Mouse (Mus musculus) stomach, embryonic 14.5 days (tissue): ENCODE results near the gene Ubfd1. TPM values are rescaled to one million over a fixed set of nuclear protein-coding genes. Genes with fewer than 3 reads are reported as not detected.
A peak's percentile ranks its signal among the peaks of the same experiment; 100 is the strongest.

Source experiments
- ATAC-seq: fragments of 200-750 bp; cut with Nextera tagmentation; 2 replicates; pipeline ENCODE4 v1.8.0; 2017; ENCODE audit warnings: low read depth, moderate TSS enrichment; ENCODE audit not compliant: insufficient number of reproducible peaks, insufficient read depth, low FRiP score
- H3K27ac ChIP-seq: fragments of 300-500 bp; sonication (generic); 2 replicates; pipeline ENCODE4 v1.5.1; 2014; ENCODE audit warnings: mild to moderate bottlenecking, low read length, moderate library complexity, mixed read lengths
- H3K27me3 ChIP-seq: fragments of 300-500 bp; sonication (generic); 2 replicates; pipeline ENCODE4 v1.6.1; 2014; ENCODE audit warnings: low read length, control low read depth, mixed read lengths; ENCODE audit not compliant: control insufficient read depth, insufficient read depth
- H3K36me3 ChIP-seq: fragments of 300-500 bp; sonication (generic); 2 replicates; pipeline ENCODE4 v1.6.1; 2014; ENCODE audit warnings: mild to moderate bottlenecking, control low read depth, low read length, moderate library complexity, mixed read lengths; ENCODE audit not compliant: control insufficient read depth, insufficient read depth
- H3K4me1 ChIP-seq: fragments of 300-500 bp; sonication (generic); 2 replicates; pipeline ENCODE4 v1.6.1; 2014; ENCODE audit warnings: low read length, control low read depth, mixed read lengths; ENCODE audit not compliant: control insufficient read depth, insufficient read depth
- H3K4me2 ChIP-seq: fragments of 300-500 bp; sonication (generic); replicated peaks from 2 replicates; pipeline ENCODE4 v1.6.1; 2014; ENCODE audit warnings: low read depth, low read length, control low read depth
- H3K4me3 ChIP-seq: fragments of 300-500 bp; sonication (generic); 2 replicates; pipeline ENCODE4 v1.5.1; 2014; ENCODE audit warnings: low read depth, low read length, control low read depth
- H3K9ac ChIP-seq: fragments of 300-500 bp; sonication (generic); replicated peaks from 2 replicates; pipeline ENCODE4 v1.6.1; 2014; ENCODE audit warnings: low read depth, mild to moderate bottlenecking, control low read depth, low read length, moderate library complexity, mixed read lengths
- H3K9me3 ChIP-seq: fragments of 300-500 bp; sonication (generic); 2 replicates; pipeline ENCODE4 v1.6.1; 2016; ENCODE audit warnings: low read depth, low read length, control low read depth; ENCODE audit not compliant: control insufficient read depth
- whole genome bisulfite sequencing: fragments of 180-500 bp; shearing (Covaris S2); extraction: QIAGEN DNeasy Blood & Tissue Kit; methylation state at CpG from one replicate; pipeline ENCODE4 v1.1.7; 2014; 5-methylcytosine and 5-hydroxymethylcytosine counted together
- polyA plus RNA-seq: library from polyadenylated mRNA; unstranded; fragments of >200 nt; fragmentation: Nextera tagmentation; extraction: Ambion mirVana; gene quantifications from 2 replicates; pipeline ENCODE4 v1.2.1, GENCODE M21; 2014

The Ubfd1 gene
- polyA plus RNA-seq, 1 experiment from 2014 or later: 77.5 TPM

GRCm38 (mm10) chr7:122066102-122066944 lies 652 bp upstream of the Ubfd1 start:
- H3K27me3 ChIP-seq: no peaks in the 10 kb centered on the region
- 13% methylated on average over 31 of the region's 31 CpGs for WGBS
- peak overlapping the region; percentile 94 for H3K27ac ChIP-seq
- no peak; the same call in 1 of the 2 replicates for ATAC-seq
- H3K4me3 ChIP-seq: peak overlapping the region; percentile 64
- H3K36me3 ChIP-seq: peaks cover 19% of the 10 kb centered on the region
- H3K9ac ChIP-seq: peak overlapping the region; percentile 89
- peaks cover 15% of the 10 kb centered on the region; the same call in 1 of the 2 replicates for H3K4me1 ChIP-seq
- peak overlapping the region; percentile 60 for H3K4me2 ChIP-seq
- H3K9me3 ChIP-seq: no peaks in the 10 kb centered on the region

- Histone ChIP-seq H3K27me3 (no peaks in the 10 kb centered on the region), H3K4me3 (peak overlapping the region; percentile 64), H3K27ac (peak overlapping the region; percentile 94), H3K9ac (peak overlapping the region; percentile 89), H3K9me3 (no peaks in the 10 kb centered on the region), H3K4me2 (peak overlapping the region; percentile 73), H3K36me3 (peaks cover 31% of the 10 kb centered on the region), H3K4me1 (peaks cover 15% of the 10 kb centered on the region; the same call in 1 of the 2 replicates)
- 2% methylated on average over 58 of the region's 58 CpGs for WGBS
- ATAC-seq: no peak
These were observed 774 bp downstream of the Ubfd1 start for GRCm38 (mm10) chr7:122067517-122068381.

GRCm38 (mm10) chr7:122074374-122074773 lies 7.4 kb downstream of the Ubfd1 start:
- H3K36me3 ChIP-seq: peaks cover 77% of the 10 kb centered on the region
- H3K27me3 ChIP-seq: no peaks in the 10 kb centered on the region
- H3K4me1 ChIP-seq: peaks cover 1% of the 10 kb centered on the region; the same call in 1 of the 2 replicates
- H3K4me3 ChIP-seq: no peak overlapping the region
- H3K9ac ChIP-seq: no peak overlapping the region
- no peak for ATAC-seq
- WGBS: 85% methylated on average over 3 of the region's 3 CpGs
- no peak overlapping the region for H3K4me2 ChIP-seq
- no peaks in the 10 kb centered on the region for H3K9me3 ChIP-seq
- H3K27ac ChIP-seq: no peak overlapping the region

GRCm38 (mm10) chr7:122079798-122080554 lies 13.0 kb downstream of the Ubfd1 start:
- 89% methylated on average over 8 of the region's 8 CpGs for WGBS
- no peak overlapping the region for H3K4me3 ChIP-seq

GRCm38 (mm10) chr7:122081071-122081470 lies 14.1 kb downstream of the Ubfd1 start:
- H3K9me3 ChIP-seq: no peaks in the 10 kb centered on the region
- no peak overlapping the region for H3K27ac ChIP-seq
- no peak overlapping the region for H3K4me3 ChIP-seq
- no peaks in the 10 kb centered on the region for H3K4me1 ChIP-seq
- H3K4me2 ChIP-seq: no peak overlapping the region
- no peaks in the 10 kb centered on the region for H3K27me3 ChIP-seq
- H3K9ac ChIP-seq: no peak overlapping the region
- H3K36me3 ChIP-seq: peaks cover 68% of the 10 kb centered on the region
- WGBS: 88% methylated on average over 1 of the region's 1 CpGs
- ATAC-seq: no peak

More at GRCm38 (mm10) chr7:122079798-122080554, 13.0 kb downstream of the Ubfd1 start:
- Histone ChIP-seq H3K36me3 (peaks cover 69% of the 10 kb centered on the region), H3K27me3 (no peaks in the 10 kb centered on the region), H3K4me1 (no peaks in the 10 kb centered on the region), H3K9ac (no peak overlapping the region), H3K27ac (no peak overlapping the region), H3K4me2 (no peak overlapping the region), H3K9me3 (no peaks in the 10 kb centered on the region)
- ATAC-seq: no peak

- Histone ChIP-seq H3K27me3 (no peaks in the 10 kb centered on the region), H3K4me1 (no peaks in the 10 kb centered on the region), H3K9me3 (no peaks in the 10 kb centered on the region), H3K4me2 (no peak overlapping the region), H3K9ac (no peak overlapping the region), H3K4me3 (no peak overlapping the region), H3K36me3 (peaks cover 68% of the 10 kb centered on the region), H3K27ac (no peak overlapping the region)
- 89% methylated on average over 11 of the region's 11 CpGs for WGBS
- no peak for ATAC-seq
These were observed 20.4 kb downstream of the Ubfd1 start for GRCm38 (mm10) chr7:122087195-122087982.

- no peaks in the 10 kb centered on the region for H3K4me1 ChIP-seq
- H3K36me3 ChIP-seq: peaks cover 72% of the 10 kb centered on the region
- H3K27me3 ChIP-seq: no peaks in the 10 kb centered on the region
- H3K9ac ChIP-seq: no peak overlapping the region
- ATAC-seq: no peak
- no peak overlapping the region for H3K4me2 ChIP-seq
- no peak overlapping the region for H3K4me3 ChIP-seq
- WGBS: 90% methylated on average over 2 of the region's 2 CpGs
- no peak overlapping the region for H3K27ac ChIP-seq
- H3K9me3 ChIP-seq: no peaks in the 10 kb centered on the region
These were observed 27.8 kb downstream of the Ubfd1 start for GRCm38 (mm10) chr7:122094564-122095330.
